Mouse (Mus musculus) stomach, adult 2 months (tissue): Measurements from ENCODE around the gene Gclc. TPM values are rescaled to one million over a fixed set of nuclear protein-coding genes. Genes with fewer than 3 reads are reported as not detected.

Experiments
- polyA plus RNA-seq: library from polyadenylated mRNA; depleted of rRNA; stranded (reverse); fragments of >200 nt; gene quantifications from 2 replicates; pipeline ENCODE4 v1.2.3, GENCODE M21; 2012; rRNA removed

The Gclc gene
- 11.5 and 11.8 TPM in 2 replicates for polyA plus RNA-seq

GRCm38 (mm10) chr9:77753853-77754727 lies at the start of gene Gclc:
Gclc (plus strand) TSS chr9:77754535.

Other genes with a start within 250 kb of the Gclc start
- gene Lrrc1, start 209.7 kb upstream of the Gclc start, polyA plus RNA-seq, result 32.0 and 60.3 TPM in 2 replicates
- gene Klhl31, start 118.0 kb upstream of the Gclc start, polyA plus RNA-seq, result 0.30 and 0.41 TPM in 2 replicates
- gene Elovl5, start 162.8 kb downstream of the Gclc start, polyA plus RNA-seq, result 5.2 and 7.1 TPM in 2 replicates